Mouse (Mus musculus) neural tube, embryonic 13.5 days (tissue): ENCODE data around the gene Proser1. TPM values are rescaled to one million over a fixed set of nuclear protein-coding genes. Genes with fewer than 3 reads are reported as not detected.

ENCODE experiments used
- ATAC-seq: fragments of 200-750 bp; cut with Nextera tagmentation; 2 replicates; pipeline ENCODE4 v1.8.0; 2017; ENCODE audit warnings: low read depth, mild to moderate bottlenecking, moderate TSS enrichment, moderate library complexity
- H3K27ac ChIP-seq: fragments of 300-500 bp; sonication (generic); replicated peaks from 2 replicates; pipeline ENCODE4 v1.5.1; 2015; ENCODE audit warnings: moderate library complexity, mild to moderate bottlenecking, inconsistent platforms
- H3K27me3 ChIP-seq: fragments of 300-500 bp; sonication (generic); 2 replicates; pipeline ENCODE4 v1.6.1; 2015; ENCODE audit warnings: mild to moderate bottlenecking, inconsistent platforms
- H3K36me3 ChIP-seq: fragments of 300-500 bp; sonication (generic); 2 replicates; pipeline ENCODE4 v1.6.1; 2015; ENCODE audit warnings: mild to moderate bottlenecking, inconsistent platforms
- H3K4me1 ChIP-seq: fragments of 300-500 bp; sonication (generic); replicated peaks from 2 replicates; pipeline ENCODE4 v1.6.1; 2015; ENCODE audit warnings: inconsistent platforms
- H3K4me2 ChIP-seq: fragments of 300-500 bp; sonication (generic); 2 replicates; pipeline ENCODE4 v1.6.1; 2015; ENCODE audit warnings: inconsistent platforms, mild to moderate bottlenecking, moderate library complexity
- H3K4me3 ChIP-seq: fragments of 300-500 bp; sonication (generic); 2 replicates; pipeline ENCODE4 v1.5.1; 2015; ENCODE audit warnings: mild to moderate bottlenecking, inconsistent platforms
- H3K9ac ChIP-seq: fragments of 300-500 bp; sonication (generic); 2 replicates; pipeline ENCODE4 v1.6.1; 2015; ENCODE audit warnings: moderate library complexity, mild to moderate bottlenecking, inconsistent platforms
- H3K9me3 ChIP-seq: fragments of 300-500 bp; sonication (generic); 2 replicates; pipeline ENCODE4 v1.6.1; 2016; ENCODE audit warnings: inconsistent platforms
- WGBS: fragments of 180-500 bp; shearing (Covaris S2); methylation state at CpG from one replicate; pipeline ENCODE4 v1.1.7; 2015; 5-methylcytosine and 5-hydroxymethylcytosine counted together
- polyA plus RNA-seq: library from polyadenylated mRNA; unstranded; fragments of >200 nt; fragmentation: Nextera tagmentation; extraction: Ambion mirVana; gene quantifications from 2 replicates; pipeline ENCODE4 v1.2.1, GENCODE M21; 2015

Gene Proser1
- polyA plus RNA-seq, 1 experiment from 2014 or later = 25.6 TPM

DNA sequence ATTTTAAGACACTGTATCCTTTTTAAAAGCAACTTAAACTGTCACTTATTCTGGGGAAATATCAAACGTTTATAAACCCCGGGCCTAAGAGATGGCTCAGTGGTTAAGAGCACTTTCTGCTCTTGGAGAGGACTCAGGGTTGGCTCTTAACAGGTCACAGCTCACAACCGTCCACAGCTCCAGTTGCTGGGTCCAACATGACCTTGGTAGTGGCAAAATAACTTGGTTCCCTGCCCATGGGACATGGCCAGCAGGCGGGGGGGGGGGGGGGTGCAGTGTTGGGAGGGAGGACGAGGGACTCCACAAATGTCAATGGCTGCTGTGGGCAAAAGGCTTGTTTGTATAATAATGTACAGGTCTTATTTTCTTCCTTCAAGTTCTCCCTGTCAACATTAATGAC is 3.9 kb downstream of the Proser1 start:
- Histone ChIP-seq H3K9me3 (no peaks in the 10 kb centered on the region), H3K36me3 (peaks cover 27% of the 10 kb centered on the region), H3K4me1 (peaks cover 48% of the 10 kb centered on the region), H3K4me3 (no peak overlapping the region), H3K27me3 (no peaks in the 10 kb centered on the region), H3K9ac (no peak overlapping the region), H3K4me2 (no peak overlapping the region), H3K27ac (no peak overlapping the region)
- ATAC-seq = no peak
- WGBS = 87% methylated on average over 5 of the region's 5 CpGs

DNA sequence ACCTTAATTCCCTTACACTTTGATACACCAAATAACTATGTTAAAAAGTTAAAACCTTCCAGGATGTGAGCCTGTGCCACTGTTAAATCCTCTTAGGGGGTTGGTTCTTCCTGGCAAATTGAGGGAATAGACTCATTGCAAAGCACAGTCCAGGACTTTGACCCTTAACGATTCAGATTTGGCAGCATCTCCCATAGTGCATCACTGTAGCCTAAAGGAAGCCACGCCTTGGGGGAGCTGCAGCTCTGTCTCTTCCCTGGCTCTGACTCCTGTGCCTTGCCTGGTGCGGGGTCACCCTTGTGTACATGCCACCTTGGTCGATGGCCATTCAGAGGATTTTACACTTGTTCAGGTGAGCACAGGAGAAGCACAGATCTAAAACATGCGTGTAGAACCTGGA is 6.2 kb downstream of the Proser1 start:
- H3K4me3 ChIP-seq = no peak overlapping the region
- H3K36me3 ChIP-seq = peaks cover 50% of the 10 kb centered on the region
- H3K4me2 ChIP-seq = no peak overlapping the region
- peaks cover 41% of the 10 kb centered on the region for H3K4me1 ChIP-seq
- H3K27ac ChIP-seq = no peak overlapping the region
- 93% methylated on average over 5 of the region's 5 CpGs for WGBS
- no peak for ATAC-seq
- no peaks in the 10 kb centered on the region for H3K9me3 ChIP-seq
- H3K27me3 ChIP-seq = no peaks in the 10 kb centered on the region
- H3K9ac ChIP-seq = no peak overlapping the region

DNA sequence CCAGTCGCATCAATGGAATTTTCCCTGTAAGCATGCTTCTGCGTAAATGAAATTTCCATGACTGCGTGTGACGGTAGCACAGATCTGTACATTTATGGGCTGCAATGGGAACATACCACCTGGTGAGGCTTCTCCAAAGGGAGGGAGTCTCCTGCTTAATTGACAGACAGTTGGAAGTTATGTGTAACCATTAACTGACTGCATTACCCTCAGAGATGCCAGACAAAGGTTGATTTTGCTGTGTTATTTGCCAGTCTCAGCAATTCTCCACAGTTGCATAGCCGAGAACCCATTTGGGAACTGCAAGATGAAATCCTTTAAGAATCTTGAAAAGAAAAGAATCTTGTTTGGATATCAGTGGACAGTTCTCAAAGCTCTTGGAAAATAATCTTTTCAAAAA is 8.6 kb downstream of the Proser1 start:
- H3K27me3 ChIP-seq = no peaks in the 10 kb centered on the region
- H3K9ac ChIP-seq = no peak overlapping the region
- H3K4me1 ChIP-seq = peaks cover 17% of the 10 kb centered on the region
- ATAC-seq = no peak
- H3K9me3 ChIP-seq = no peaks in the 10 kb centered on the region
- no peak overlapping the region for H3K4me3 ChIP-seq
- 96% methylated on average over 5 of the region's 5 CpGs for WGBS
- no peak overlapping the region for H3K4me2 ChIP-seq
- H3K36me3 ChIP-seq = peaks cover 71% of the 10 kb centered on the region
- H3K27ac ChIP-seq = no peak overlapping the region

DNA sequence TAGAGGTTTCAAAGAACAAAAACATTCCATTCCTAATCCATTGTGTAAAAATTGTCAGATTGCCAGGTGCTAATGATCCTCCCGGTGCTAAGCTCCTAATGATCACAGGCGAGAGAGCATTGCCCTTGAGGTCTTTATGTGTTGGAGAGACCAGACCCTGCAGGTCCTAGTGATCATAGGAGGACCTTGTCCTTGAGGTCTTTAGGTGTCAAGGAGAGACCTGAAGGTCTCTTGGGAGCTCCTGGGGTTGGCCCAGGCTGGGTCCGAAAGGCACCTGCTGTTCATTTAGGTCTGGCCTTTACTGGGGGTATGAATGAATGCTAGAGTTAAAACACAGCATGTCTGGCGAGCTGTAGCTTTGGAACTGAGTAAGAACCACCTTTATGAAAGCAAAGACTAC is 10.7 kb downstream of the Proser1 start:
- H3K36me3 ChIP-seq = peaks cover 93% of the 10 kb centered on the region
- no peaks in the 10 kb centered on the region for H3K9me3 ChIP-seq
- H3K4me3 ChIP-seq = no peak overlapping the region
- 78% methylated on average over 4 of the region's 4 CpGs for WGBS
- no peaks in the 10 kb centered on the region for H3K4me1 ChIP-seq
- H3K27me3 ChIP-seq = no peaks in the 10 kb centered on the region
- H3K27ac ChIP-seq = no peak overlapping the region
- ATAC-seq = no peak
- no peak overlapping the region for H3K9ac ChIP-seq
- H3K4me2 ChIP-seq = no peak overlapping the region

DNA sequence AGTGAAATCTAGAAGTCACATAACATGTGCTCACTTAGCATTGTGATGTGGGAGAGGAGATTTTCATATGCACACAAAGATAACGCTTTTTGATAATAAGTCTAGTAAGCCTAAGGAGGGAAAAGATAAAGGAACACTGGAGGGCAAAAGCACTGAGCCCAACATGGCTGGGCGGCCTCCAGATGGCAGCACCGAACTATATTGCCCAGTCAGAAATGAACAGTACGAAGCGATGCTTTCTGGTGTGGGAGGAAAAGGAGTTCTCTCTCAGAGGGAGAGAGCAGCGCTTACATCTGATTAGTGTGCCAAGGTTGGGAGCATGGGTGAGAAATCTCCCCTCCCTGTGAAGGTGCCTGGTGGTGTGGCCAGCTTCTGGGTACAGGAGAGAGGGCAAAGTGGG is 12.4 kb downstream of the Proser1 start:
- ATAC-seq = no peak
- no peak overlapping the region for H3K4me2 ChIP-seq
- H3K4me3 ChIP-seq = no peak overlapping the region
- no peaks in the 10 kb centered on the region for H3K9me3 ChIP-seq
- H3K27me3 ChIP-seq = no peaks in the 10 kb centered on the region
- H3K36me3 ChIP-seq = peaks cover 94% of the 10 kb centered on the region
- H3K4me1 ChIP-seq = no peaks in the 10 kb centered on the region
- H3K9ac ChIP-seq = no peak overlapping the region
- WGBS = 70% methylated on average over 6 of the region's 6 CpGs
- no peak overlapping the region for H3K27ac ChIP-seq

DNA sequence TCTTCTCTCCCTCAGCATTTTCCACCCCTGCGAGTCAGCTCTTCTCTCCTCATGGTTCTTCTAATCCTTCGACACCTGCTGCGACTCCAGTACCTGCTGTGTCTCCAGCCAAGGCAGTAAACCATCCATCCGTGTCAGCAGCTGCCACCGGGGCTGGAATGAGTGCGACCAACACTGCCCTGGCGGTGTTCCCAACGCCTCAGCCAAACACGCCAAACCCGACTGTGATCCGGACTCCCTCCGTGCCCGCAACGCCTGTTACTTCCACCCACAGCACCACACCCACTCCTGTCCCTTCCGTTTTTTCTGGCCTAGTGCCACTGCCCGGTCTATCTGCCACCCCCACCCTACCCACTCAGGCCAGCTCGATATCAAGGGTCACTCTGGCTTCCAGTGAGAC is 14.0 kb downstream of the Proser1 start:
- Histone ChIP-seq H3K4me1 (no peaks in the 10 kb centered on the region), H3K36me3 (peaks cover 93% of the 10 kb centered on the region), H3K9ac (no peak overlapping the region), H3K27me3 (no peaks in the 10 kb centered on the region), H3K27ac (no peak overlapping the region), H3K4me2 (no peak overlapping the region), H3K4me3 (no peak overlapping the region), H3K9me3 (no peaks in the 10 kb centered on the region)
- WGBS = 83% methylated on average over 17 of the region's 17 CpGs
- 0 out of 2 replicates have a peak, but pooled peaks have one; percentile 45 for ATAC-seq

DNA sequence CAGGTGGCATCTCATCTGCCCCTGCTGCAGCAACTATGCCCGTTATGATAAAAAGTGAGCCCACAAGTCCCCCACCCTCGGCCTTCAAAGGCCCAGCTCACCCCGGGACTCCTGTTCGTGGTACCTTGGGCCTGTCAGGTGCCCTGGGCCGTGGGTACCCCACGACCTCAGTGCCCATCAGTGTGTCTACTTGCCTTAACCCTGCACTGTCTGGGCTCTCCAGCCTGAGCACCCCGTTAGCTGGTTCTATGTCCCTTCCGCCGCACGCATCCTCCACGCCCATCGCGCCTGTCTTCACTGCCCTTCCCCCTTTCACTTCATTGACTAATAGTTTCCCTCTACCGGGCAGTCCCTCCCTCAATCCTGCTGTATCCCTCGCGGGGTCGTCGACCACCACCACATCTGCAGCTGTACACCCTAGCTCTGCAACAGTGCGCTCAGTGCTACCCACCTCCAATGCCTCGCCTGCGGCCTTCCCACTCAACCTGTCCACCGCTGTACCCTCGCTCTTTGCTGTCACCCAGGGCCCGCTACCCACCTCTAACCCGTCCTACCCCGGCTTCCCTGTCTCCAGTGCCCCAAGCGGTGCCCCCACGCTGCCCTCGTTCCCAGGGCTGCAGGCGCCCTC is 15.1 kb downstream of the Proser1 start:
- H3K9ac ChIP-seq = no peak overlapping the region
- no peaks in the 10 kb centered on the region for H3K9me3 ChIP-seq
- no peak overlapping the region for H3K4me2 ChIP-seq
- H3K36me3 ChIP-seq = peaks cover 87% of the 10 kb centered on the region
- H3K27me3 ChIP-seq = no peaks in the 10 kb centered on the region
- WGBS = 96% methylated on average over 30 of the region's 30 CpGs
- H3K4me1 ChIP-seq = no peaks in the 10 kb centered on the region
- no peak overlapping the region for H3K4me3 ChIP-seq
- no peak for ATAC-seq
- no peak overlapping the region for H3K27ac ChIP-seq

DNA sequence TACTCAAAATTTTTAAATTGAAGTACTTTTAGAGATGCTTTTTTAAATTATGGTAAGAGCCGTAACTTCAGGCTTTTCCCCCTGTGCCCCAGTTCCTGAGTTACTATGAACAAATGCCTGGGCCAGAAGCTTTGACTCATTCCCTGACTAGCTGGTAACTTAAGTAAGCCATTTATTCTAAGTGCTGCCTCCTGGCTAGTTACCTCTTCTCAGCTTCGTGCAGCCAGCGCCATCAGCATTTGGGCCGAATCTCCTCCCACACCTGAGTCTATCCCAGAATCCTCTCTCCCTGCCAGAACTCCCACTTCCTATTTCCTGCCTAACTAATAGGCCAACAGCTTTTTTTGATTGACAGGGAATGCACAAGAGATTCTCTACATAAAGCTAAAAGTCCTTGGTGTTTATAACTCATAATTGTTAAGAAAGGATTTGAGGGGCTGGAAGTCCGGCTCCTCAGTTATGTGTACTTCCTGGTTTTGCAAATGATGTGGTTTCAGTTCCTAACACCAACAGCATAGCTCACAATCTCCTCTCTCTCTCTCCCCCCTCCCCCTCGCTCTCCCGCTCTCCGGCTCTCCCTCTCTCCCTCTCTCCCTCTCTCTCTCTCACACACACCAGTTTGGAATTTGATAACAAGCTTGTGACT is 20.1 kb downstream of the Proser1 start:
- 0 out of 2 replicates have a peak, but pooled peaks cover 4% of the 10 kb centered on the region for H3K4me1 ChIP-seq
- H3K27me3 ChIP-seq = no peaks in the 10 kb centered on the region
- no peak overlapping the region for H3K27ac ChIP-seq
- no peak overlapping the region for H3K9ac ChIP-seq
- 91% methylated on average over 8 of the region's 8 CpGs for WGBS
- H3K36me3 ChIP-seq = peaks cover 40% of the 10 kb centered on the region
- H3K4me2 ChIP-seq = no peak overlapping the region
- no peaks in the 10 kb centered on the region for H3K9me3 ChIP-seq
- no peak overlapping the region for H3K4me3 ChIP-seq
- no peak for ATAC-seq

DNA sequence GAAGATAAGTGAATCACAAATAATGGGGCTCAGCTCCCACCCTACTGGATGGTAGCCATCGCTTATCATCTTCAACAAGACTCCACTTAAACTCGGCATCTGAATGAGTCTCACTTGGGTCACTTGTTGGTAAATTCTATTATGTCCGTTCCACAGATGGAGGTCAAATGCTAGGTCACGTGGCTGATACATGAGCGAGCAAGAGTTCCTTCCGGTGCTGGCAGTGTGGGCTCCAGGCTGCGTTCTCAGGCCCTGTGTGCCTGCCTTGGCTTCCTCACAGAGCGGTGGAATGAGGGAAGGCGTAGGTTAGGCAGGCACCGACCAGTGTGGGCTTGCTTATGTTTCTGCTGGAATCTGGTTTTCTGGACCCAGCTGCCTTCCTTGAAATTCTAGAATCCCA is 23.1 kb downstream of the Proser1 start:
- no peak for ATAC-seq
- Histone ChIP-seq H3K4me2 (no peak overlapping the region), H3K4me3 (no peak overlapping the region), H3K27ac (no peak overlapping the region), H3K4me1 (0 out of 2 replicates have a peak, but pooled peaks cover 4% of the 10 kb centered on the region), H3K27me3 (no peaks in the 10 kb centered on the region), H3K9ac (no peak overlapping the region), H3K36me3 (peaks cover 13% of the 10 kb centered on the region), H3K9me3 (no peaks in the 10 kb centered on the region)
- 90% methylated on average over 10 of the region's 10 CpGs for whole genome bisulfite sequencing

DNA sequence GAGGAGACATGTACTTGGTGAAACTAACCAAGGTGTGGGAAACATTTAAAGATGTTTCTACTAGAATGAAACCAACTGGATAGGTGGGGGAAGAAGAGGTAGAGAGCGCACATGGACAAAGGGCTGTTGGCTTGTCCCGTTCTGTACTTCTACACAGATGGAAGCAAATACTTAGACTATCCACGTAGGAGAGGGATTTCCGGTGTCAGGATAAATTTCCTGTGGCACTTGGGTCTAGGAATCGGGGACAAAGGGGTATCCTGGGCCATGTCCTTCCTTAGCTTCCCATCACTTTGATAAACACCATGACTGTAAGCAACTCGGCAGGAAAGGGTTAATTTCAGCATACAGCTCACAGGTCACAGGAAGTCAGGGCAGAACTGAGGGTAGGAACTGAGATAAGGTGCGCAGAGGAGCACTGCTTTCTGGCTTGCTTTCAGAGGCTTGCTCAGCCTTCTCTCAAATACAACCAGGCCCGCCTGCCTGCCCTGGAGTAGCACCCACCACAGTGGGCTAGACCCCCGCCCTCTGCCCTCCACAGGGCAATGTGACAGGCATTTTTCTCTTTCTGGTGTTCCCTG is 23.6 kb downstream of the Proser1 start:
- Histone ChIP-seq H3K27ac (no peak overlapping the region), H3K9me3 (no peaks in the 10 kb centered on the region), H3K9ac (no peak overlapping the region), H3K4me3 (no peak overlapping the region), H3K4me1 (0 out of 2 replicates have a peak, but pooled peaks cover 4% of the 10 kb centered on the region), H3K27me3 (no peaks in the 10 kb centered on the region), H3K4me2 (no peak overlapping the region), H3K36me3 (peaks cover 9% of the 10 kb centered on the region)
- 79% methylated on average over 9 of the region's 9 CpGs for WGBS
- ATAC-seq = no peak

DNA sequence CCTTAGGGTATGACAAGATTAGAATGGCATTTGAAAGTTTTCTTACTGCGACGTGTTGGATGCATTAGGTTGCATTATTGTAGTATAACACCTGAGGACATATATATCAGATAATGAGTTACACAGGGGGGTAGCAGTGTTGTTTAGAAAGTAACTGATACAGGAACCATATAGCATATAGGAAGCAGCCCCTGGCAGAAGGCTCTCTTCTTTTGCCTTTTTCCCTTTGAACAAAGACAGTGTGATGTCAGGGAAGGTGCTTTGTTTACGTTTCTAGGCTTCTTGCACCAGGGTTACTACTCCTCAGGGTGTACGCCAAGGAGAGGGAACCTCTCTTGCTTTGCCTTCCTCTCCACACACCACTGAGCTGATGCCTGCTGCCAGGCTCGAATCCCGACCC is 24.9 kb downstream of the Proser1 start, which contains the start of gene Stoml3:
Gene Stoml3, plus strand, starts transcription at position 301 of the 400 bp plus-strand sequence.
- Histone ChIP-seq H3K9ac (no peak within 1 kb of the TSS), H3K9me3 (no peaks in the 10 kb centered on the region), H3K4me2 (no peak within 1 kb of the TSS), H3K4me1 (0 out of 2 replicates have a peak, but pooled peaks cover 4% of the 10 kb centered on the region), H3K4me3 (no peak within 1 kb of the TSS), H3K36me3 (no peaks in the 10 kb centered on the region), H3K27ac (no peak within 1 kb of the TSS), H3K27me3 (no peaks in the 10 kb centered on the region)
- 80% methylated on average over 6 of the region's 6 CpGs for WGBS
- ATAC-seq = no peak

DNA sequence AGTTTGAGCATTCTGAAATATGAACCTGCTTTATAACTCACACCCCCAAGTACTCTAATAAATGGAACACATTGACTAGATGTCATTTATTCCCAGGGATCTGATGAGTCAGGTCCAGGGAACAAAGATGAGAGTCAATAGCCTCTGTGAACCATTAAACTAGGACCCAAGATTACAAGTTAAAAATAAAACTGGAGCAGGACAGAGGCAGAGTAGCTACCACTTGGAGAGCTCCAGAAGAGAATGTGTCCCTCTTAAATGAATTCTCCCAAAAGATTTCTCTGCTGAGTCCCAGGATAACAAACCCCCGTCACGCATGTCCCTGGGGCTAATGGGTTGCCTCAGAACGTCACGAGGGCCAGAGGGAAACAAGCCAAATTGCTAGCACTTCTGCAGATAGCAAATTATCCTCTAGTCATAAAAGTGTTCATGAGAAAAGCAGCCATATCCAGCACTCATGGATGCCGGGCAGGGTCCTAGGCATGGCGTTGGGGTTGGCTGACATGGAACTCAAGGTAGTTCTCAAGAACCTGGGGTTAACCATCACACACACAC is 35.0 kb downstream of the Proser1 start:
- ATAC-seq = no peak
- H3K36me3 ChIP-seq = no peaks in the 10 kb centered on the region

More for the DNA sequence above, 35.0 kb downstream of the Proser1 start:
- no peak overlapping the region for H3K27ac ChIP-seq
- no peaks in the 10 kb centered on the region for H3K9me3 ChIP-seq
- H3K4me1 ChIP-seq = no peaks in the 10 kb centered on the region
- H3K4me2 ChIP-seq = no peak overlapping the region
- no peak overlapping the region for H3K4me3 ChIP-seq
- WGBS = 77% methylated on average over 6 of the region's 6 CpGs
- H3K27me3 ChIP-seq = no peaks in the 10 kb centered on the region
- no peak overlapping the region for H3K9ac ChIP-seq
